Comparison of ENCODE assay signal across 18 mouse cellular contexts in the genomic region with DNA sequence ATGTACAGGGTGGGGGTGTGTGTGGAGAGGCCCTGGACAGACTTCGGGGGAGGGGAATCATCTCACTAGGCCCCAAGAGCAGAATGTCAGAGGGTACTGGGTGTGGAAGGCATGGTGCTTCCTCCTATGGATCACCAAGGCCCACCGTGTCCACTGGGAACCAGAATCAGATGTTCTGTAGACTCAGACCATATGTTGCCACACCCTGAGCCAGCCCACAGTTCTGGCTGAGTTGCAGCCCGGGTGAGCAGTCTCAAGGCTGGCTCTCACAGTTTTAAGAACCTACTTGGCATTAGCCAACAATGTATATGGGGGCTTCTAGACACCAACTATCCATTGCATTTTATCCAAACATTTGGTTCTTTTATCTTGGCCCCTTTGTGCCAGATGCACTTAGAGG.
"Had no signal": no experiment of that assay in that cellular context is flagged by ENCODE, and none has a peak within 500 bp of the region (broad histone marks: within the 10 kb centered on the region; RNA-seq: fewer than 3 reads in every experiment).

No protein-coding gene starts in this region.

- H3K9ac ChIP-seq: limb, embryonic 13.5 days; liver, embryonic 12.5 days; lung, embryonic 14.5 days; midbrain, embryonic 12.5 days; midbrain, embryonic 15.5 days; neural tube, embryonic 12.5 days; neural tube, embryonic 15.5 days had no signal

- H3K36me3 ChIP-seq: limb, embryonic 10.5 days; limb, embryonic 13.5 days; liver, embryonic 12.5 days; midbrain, embryonic 12.5 days; midbrain, embryonic 15.5 days; neural tube, embryonic 12.5 days; neural tube, embryonic 15.5 days had no signal

- H3K27me3 ChIP-seq: midbrain, embryonic 15.5 days had no signal

- H3K9me3 ChIP-seq: limb, embryonic 10.5 days; midbrain, embryonic 12.5 days; midbrain, embryonic 15.5 days; neural tube, embryonic 12.5 days; neural tube, embryonic 15.5 days had no signal

- ATAC-seq: liver, embryonic 12.5 days; lung, postnatal 0 days; midbrain, embryonic 15.5 days had no signal

- DNase-seq: kidney, postnatal 25 days; layer of hippocampus, postnatal 36 days; liver; lung, embryonic 14.5 days; thymus, adult 2 months; thymus, postnatal 14 days; thymus, postnatal 4 days had no signal

- H3K4me3 ChIP-seq: limb, embryonic 10.5 days; limb, embryonic 13.5 days; liver, embryonic 12.5 days; midbrain, embryonic 12.5 days; midbrain, embryonic 15.5 days; neural tube, embryonic 12.5 days; neural tube, embryonic 15.5 days had no signal

- H3K27ac ChIP-seq: kidney, postnatal 0 days; limb, embryonic 10.5 days; limb, embryonic 13.5 days; liver, embryonic 12.5 days; macrophage; midbrain, embryonic 12.5 days; midbrain, embryonic 15.5 days; neural tube, embryonic 12.5 days; neural tube, embryonic 15.5 days; stomach, postnatal 0 days had no signal

- H3K4me2 ChIP-seq: limb, embryonic 13.5 days; liver, embryonic 12.5 days; lung, embryonic 14.5 days; midbrain, embryonic 12.5 days; midbrain, embryonic 15.5 days; neural tube, embryonic 12.5 days; neural tube, embryonic 15.5 days had no signal
